Mouse (Mus musculus): ENCODE data around the gene Mplkip.

Gene Mplkip

DNA sequence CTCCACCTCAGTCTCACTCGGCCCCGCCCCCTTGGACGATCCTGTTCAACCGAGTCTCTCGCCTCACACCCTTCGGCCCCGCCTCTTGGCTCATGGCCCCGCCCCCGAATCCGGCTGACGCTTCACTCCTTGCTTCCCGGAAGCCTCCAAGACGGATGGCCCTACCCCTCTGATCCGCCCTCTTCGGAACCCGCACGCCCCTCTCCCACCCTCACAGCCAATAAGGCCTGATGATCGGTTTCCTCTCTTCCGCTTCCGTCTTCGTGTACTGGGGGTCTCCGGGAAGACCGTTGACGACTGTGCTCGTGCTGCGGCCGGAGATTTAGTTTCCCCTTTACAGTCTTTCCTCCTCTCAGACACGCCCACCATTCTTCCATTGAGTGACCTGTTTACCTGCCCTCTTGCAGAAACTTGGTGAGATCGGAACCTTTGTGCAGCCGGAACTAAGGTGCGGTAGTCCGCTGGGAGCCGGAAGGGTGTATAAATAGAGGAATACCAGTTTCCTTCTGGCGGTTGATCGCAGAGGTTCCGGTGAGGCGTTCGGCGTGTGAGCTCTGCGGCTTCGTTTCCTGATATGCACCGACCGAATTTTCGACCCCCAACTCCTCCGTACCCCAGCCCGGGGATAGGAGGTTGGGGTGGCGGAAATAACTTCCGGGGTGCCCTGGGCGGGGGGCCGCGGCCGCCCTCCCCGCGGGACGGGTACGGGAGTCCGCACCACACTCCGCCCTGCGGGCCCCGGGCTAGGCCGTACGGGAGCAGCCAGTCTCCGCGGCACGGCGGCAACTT, at the start of gene Mplkip, which contains the start of gene Sugct:
TSS of gene Mplkip (plus strand) at position 282 of the 789 bp plus-strand sequence.
TSS of gene Sugct (minus strand) at position 643 of the 789 bp plus-strand sequence.
- DNase-seq = peak; percentile 100

DNA sequence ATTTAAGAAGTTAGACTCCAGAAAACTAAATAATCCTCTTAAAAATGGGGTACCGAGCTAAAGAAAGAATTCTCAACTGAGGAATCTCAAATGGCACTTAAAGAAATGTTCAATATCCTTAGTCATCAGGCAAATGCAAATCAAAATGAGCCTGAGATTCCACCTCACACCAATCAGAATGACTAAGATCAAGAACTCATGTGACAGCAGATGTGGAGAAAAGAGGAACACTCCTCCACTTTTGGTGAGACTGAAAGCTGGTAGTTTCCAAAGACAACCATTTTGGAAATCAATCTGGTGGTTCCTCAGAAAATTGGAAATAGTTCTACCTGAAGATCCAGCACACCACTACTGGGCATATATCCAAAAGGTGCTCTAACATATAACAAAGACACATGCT, 27.6 kb upstream of the Mplkip start:
- DNase-seq = no peak

DNA sequence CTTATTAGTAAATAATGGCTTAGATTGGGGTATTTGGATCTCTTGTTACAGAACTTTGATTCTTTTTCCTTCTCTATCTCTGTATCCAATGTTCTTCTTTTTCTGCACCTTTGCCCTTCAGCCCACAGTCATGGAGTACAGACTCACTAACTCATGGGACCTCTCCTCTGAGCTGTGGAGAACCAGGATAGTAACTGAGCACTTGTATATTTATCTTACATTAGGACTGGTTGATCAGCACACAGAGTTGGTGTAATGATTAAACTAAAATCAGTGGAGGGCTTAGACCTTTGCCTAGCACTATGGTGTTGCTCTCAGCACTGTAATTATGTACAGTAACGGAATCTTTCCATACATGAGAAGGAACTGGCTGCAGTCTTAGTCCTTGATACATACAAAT, 23.9 kb upstream of the Mplkip start:
- DNase-seq = no peak

DNA sequence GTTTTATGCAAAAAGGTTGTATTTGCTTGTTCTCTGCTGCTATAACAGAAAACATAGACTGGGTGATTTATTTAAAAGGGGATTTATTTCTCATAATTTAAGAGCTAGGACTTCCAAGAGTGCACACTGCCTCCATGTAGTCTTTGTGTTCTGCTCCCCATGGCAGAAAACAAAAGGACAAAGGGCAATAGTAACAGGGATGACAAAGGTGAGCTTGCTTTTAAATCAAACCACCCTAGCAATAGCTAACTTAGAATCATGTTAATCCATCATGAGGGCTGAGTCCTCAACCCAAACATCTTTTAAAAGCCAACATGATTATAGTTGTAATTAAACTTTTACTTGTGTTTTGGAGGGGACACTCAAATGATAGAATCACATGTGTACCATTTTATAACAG, 5.5 kb upstream of the Mplkip start:
- no peak for DNase-seq

DNA sequence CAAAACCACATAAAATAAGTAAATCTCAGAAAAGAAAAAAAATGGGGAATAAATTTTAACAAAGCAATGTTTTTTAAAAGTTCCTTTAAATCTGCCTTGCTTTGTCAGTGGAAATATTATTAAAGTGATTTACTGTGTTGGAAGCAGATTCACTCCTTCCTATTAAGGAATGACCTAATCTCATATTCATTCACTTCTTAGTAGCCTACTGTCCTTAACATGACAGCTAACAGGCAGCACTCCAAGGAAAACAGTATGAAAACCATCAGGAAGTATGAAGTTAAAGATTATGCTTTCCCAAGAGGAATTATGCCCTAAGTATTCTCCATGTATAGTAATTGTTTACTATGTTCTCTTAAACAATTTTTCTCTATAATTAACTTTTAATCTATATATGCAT, 4.3 kb upstream of the Mplkip start:
- DNase-seq = no peak

DNA sequence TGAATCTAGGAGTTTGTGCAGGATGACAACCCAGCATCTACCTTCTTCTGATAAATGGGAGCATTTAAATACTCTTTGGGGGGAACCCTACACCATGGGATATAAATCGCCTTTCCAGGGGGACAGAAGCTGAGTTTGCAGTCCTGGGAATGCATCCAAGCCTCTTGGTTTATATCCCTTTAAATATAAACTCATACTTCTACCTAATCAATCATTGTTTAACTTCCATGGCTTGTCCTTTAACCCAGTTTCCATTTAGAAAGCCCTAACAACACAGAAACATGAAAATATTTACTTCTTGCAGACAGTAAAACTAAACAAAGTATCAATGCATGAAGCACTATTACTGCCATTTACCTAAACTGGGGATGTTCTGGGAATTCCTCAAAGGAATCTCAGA, 3.6 kb upstream of the Mplkip start:
- no peak for DNase-seq

DNA sequence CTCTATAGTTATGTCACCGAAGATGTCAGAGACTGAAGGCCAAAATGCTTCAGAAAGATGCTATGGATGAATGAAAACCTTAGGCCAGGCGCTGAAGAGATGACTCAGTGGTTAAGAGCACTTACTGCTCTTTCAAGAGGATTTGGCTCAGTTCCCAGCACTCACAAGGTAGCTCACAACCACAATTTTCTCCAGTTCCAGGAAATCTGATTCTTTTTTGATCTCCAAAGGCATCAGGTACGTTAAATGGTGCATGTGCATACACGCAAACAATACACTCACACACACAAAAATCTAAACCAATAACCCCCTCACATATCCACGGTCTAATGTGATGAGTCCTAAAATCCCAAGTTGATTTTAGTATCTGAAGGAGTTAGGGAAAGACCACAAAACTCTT, 1.2 kb upstream of the Mplkip start:
- no peak for DNase-seq

DNA sequence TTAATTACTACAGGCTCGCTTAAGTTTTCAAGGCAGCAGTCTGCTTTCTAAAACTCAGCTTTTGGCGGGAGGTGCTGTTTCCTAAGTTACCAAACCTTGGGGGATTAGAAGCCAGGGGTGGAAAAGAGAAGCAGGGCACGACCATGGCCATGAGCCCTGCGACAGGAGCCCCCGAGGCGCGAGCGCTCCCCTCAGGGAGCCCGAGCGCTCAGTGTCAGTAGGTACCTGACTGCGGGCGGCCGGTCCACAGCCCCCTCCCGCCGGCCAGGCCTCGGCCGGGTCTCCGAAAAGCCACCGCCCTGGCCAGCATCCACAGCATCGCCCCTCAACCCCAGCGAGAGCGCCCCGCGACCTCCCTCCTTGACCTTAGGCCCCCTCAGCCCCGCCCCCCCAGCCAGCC, 578 bp upstream of the Mplkip start:
- peak; percentile 79 for DNase-seq

DNA sequence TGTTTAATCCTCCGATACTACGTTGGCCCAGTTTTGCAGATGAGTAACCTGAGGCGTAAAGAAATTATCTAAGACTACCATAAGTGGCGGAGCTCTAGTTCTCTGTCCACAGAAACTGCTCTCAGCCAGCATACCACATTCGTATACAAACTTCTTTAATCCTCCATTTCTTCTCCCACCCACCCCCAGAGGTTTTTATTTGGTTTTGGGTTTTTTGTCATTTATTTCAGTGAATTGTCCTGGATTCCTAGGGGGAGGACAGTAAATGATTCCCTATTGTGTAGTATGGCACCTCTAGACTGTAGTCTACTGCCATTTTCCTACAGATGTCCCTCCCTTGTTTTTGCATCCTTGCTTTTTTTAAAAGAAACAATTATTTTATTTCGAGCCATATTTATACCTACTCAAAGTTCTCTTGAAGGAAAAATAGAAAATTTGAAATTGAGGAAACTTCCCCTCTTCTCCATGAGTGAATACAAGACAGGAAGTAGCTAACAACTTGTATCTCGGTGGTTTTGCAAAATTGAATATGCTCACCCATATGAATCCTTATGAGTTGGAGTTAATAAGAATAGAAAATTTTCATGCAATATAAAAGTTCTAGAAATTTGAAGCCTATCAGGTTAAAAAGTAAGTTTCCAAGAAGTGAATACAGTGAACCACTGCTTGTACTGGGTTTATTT, 1.0 kb downstream of the Mplkip start:
- DNase-seq = no peak

DNA sequence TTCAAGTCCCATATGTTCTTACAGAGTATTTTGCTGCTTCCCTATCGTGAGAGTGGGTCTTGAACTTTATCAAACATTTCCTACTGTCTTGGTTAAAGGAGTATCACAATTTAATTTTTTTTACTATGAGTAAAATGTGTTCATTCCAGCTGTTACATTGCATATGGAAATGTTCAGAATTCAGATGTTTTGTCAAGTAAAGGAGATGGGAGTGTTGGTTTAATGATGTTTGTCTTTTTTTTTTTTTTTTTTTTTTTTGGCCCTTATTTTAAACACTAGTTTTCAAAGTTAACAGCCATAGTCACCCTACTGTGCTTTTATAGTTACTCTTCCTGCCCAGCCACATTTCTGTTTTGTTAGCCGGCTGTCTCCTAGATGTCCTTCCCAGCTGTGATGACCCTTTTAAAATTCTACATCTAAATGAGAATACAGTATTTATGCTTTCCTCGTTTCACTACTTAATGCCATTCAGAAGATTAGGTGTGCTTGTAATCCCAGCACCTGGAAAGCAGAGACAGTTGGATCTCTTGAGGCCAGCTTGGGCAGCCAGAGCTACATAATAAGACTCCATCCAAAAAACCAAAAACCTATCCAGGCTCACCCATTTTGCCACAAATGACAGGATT, 5.2 kb downstream of the Mplkip start:
- no peak for DNase-seq

DNA sequence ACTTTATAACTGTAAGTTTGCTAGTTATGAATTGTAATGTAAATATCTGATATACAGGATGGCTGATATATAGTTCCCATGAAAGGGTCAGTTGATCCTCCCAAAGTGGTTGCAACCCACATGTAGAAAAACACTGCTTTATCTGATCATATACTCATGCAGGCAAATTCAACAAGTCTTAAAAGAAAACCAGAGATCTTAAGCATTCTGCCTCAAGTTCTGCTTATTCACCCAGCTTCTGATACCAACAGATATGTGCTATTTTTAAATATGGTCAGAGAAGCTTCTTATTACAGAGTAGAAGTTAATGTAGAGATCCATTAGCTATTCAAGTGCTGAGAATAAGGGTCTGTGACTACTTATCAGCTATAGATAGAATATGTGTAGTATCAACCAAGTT, 6.3 kb downstream of the Mplkip start:
- no peak for DNase-seq

DNA sequence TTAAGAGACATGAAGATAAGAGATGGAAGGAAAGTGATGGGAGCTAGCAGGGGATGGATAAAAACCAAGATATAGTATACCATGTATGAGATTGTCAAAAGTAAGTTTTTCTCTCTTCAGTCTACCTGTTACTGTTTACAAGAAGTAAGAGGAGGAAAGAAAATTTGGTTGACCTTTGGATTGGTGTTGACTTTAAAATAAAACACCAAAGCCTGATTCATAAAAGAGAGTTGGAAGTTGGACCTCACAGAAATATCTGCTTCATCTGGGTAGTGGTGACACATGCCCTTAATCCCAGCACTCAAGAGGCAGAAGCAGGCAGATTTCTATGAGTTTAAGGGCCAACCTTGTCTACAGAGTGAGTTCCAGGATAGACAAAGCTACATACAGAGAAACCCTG, 7.3 kb downstream of the Mplkip start:
- no peak for DNase-seq

DNA sequence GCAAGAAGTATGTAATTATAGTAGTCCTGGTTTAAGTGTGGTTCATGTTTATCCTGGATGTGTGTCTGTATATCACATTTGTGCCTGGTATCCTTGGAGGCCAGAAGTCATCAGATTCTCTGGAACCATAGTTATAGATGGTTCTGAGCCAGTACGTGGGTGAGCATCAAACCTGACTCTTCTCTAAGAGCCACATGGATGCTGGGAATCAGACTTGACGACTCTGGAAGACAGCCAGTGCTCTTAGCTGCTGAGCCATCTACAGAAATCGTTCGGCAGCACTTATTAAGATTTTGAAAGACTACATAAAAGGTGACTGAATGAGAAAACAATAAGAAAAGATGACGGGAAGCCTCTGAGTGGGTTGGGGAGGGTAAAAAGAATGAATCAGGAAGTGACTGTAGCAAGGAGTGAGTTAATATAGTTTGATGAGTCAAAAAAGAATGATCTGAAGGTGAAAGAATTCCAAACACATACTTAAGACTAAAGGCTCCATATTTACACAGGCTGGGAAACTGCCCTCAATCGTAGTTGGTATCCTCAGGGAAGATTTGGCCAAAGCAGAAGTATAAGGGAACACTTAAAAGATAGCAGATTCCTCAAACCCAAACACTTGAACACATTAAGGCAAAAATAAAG, 10.3 kb downstream of the Mplkip start:
- no peak for DNase-seq

DNA sequence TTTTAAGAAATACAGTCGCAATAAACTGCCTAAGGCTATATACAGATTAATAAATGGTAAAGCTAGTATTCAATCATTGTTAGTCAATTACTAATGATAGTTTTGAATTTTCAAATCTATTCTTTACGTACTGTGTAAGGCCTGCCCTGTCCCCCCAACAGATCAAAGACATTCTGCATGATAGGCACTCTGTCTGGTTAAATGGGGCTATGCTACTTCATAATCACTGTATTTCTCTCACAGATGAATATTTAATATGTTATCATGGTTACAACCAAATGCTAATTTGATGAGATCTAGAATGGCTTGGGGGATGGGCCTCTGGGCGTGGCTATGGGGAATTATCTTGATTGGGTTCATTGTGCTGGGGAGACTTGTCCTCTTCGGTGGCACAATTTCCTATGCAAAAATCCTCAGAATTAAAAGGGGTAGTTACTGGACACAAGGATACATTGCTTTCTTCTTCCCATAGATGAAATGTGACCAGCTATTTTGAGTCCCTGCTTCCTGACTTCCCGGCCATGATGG, 13.9 kb downstream of the Mplkip start:
- no peak for DNase-seq

DNA sequence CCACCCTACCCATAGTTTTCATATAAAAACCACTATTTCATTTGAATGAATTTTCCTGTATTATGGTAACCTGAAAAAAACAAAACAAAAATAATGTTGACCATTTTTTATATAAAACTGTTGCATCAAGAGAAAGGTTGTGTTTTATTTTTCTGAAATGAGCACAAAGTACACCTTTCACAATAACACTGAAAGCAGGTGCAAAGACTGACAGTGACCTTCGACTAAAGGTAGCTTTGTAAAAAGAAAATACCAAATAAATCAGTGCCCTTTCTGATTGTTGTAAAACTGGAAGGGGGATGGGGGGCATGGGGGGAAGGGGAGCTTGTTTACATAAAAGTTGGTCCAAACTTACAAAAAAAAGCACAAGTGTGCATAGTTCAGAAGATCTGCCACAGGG, 22.4 kb downstream of the Mplkip start:
- no peak for DNase-seq

DNA sequence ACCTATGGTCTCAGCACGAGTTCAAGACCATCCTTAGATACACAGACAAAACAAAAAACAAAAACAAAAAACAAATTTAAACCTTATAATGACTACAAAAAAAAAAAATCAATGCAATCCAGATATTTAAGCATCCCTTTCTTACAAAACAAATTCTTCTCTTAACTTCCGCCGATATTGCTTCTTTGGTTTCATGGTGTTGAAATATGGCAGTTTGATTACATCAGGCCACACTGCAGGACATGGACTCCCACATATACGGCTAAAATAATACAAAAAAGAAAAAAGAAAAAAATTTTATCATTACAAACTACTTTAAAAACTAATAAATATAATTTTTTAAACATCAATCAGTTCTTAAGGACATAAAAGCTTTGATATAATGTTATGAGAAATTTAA, 32.9 kb downstream of the Mplkip start:
- no peak for DNase-seq

DNA sequence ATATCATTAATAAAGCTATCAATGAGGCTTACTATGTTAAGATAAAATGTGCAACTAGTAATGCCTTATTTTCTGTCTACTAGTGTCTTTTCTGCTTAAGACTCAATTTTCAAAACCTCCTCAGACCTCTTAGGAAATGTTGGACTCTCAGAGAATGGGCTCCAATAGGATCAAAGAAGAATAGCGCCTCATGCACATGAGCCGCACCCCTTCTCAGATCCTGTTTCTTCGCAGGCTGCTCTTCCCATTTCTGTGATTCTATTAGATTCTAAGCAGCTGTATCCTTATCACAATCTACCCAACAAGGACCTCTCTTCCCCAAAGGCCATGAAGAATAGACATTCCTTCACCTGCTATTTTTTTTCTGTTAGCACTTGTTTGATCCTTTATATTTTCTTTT, 33.8 kb downstream of the Mplkip start:
- no peak for DNase-seq

Data from kidney, adult 18-20 months (tissue).